Mouse (Mus musculus) leukemia stem cell, adult 10-12 weeks (primary cell): Measurements from ENCODE around the gene Gstt2. TPM values are rescaled to one million over a fixed set of nuclear protein-coding genes. Genes with fewer than 3 reads are reported as not detected.

Experiments used
- polyA plus RNA-seq: library from polyadenylated mRNA; stranded (reverse); fragments of >175 nt; gene quantifications from 2 replicates; pipeline ENCODE4 v1.2.3, GENCODE M21; 2012; ENCODE audit warnings: low replicate concordance

Gene Gstt2
- polyA plus RNA-seq = 3.1 and 4.5 TPM in 2 replicates

DNA sequence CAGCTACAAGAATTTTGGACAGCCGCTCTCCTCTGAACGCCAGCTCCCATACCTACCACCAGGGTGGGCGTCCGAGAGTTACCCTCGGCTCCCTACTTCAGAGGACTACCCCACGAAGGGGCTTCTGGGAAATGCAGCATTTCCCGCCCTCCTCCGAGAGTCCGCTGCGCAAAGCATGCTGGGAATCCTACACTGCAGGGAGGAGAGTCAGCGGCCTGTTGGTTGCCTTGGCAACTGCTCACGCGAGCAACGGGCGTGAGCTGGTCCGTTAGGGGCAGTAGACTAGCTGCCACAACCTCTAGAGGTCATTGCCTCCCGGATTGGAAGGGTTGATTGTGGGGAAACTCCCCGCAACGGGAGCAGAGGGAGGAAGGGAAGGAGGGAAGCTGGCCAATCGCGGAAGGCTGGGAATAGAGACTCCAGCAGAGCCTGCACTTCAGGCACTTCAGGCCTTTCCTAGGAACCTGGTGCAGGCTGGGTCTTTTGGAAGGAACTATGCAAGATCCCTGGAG lies at the start of gene Gstt2:
TSS of gene Gstt2 (minus strand) at position 177 of the 512 bp plus-strand sequence.

DNA sequence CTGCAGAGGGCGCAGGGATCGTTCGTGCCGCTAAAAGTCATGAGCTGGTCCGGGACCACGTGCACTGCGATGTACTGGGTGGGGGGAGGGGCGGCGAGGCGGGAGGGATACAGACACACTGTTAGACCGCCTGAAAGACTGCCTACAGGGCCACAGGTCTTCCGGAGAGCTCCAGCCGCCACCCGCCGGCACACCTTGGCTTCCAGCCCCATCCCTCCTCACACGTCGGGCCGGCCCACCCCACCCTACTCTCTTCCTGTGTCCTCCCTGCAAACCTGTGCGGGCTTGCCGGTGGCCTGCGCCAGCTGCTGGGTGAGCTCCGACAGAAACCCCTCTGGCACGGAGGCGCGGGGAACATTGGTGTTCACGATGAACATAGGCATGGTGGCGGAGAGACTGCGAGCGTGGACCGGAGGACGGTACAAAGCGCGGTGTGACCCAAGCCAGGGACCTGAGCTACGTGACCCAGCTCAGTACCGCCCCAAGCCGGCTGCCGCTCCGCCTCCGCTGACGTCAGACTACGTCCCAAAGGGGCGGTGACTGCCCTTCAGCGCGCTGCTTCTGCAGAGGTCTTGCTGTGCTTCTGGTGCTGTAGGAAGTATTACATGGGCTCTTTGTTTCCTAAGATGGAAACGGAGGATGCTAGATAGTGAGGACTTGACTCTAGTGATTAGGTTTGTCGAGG lies 22.7 kb upstream of the Gstt2 start, which contains the start of gene Mif:
TSS of gene Mif (minus strand) at position 455 of the 685 bp plus-strand sequence.

DNA sequence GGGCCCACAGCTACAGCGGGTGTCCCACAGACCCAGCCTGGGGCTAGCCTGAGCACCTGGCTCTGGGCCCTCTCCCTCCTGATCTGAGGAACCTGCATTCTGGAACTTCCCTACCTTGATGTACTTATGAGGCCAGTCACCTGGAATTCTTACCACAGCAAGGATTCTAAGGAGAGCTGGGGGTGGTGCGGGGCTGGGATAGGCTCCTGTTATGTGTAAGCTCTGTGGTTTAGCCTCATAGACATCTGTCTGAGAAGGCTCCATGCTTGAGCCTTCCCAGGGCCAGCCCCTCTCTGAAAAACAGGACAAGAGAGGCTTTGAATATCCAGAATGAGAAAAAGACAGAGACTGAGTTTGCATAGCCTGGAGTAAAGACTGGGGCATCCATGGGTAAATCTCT lies 14.8 kb downstream of the Gstt2 start, which contains the start of gene Gstt4:
TSS of gene Gstt4 (minus strand) at position 101 of the 400 bp plus-strand sequence.

DNA sequence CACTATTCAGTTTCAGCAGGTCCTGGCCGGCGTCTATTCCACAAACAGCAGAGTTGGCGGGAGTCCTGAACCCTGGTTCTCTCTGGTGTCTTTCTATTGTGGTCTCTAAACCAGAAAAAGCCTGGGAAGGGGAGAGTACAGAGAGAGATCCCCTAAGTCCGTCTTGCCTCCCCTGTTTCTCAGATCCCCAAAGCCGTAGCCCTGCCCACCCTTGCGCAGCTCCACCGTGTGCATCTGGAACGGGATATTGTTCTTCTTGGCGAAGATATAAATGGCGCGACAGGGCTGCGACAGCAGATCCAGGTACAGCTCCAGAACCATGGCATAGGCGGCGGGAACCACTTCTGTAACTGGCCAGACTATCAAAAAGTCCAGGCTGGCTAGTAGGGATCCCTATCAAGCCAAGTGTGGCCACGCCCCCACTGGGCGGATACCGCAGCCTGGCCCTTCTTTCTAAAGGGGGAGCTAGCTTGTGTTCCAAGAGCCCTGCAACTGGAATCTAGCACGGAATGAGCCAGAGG lies 39.0 kb downstream of the Gstt2 start, which contains the start of gene Gstt1:
TSS of gene Gstt1 (minus strand) at position 409 of the 521 bp plus-strand sequence.

Other genes starting within 250 kb of the Gstt2 start
- gene Ggt5, start 248.1 kb downstream of the Gstt2 start, polyA plus RNA-seq = 2.8 and 5.4 TPM in 2 replicates
- 1.5 and 3.0 TPM in 2 replicates for gene Susd2, start 193.4 kb downstream of the Gstt2 start, polyA plus RNA-seq
- gene Cabin1, start 73.1 kb downstream of the Gstt2 start, polyA plus RNA-seq = 92.4 and 95.9 TPM in 2 replicates
- gene Ddt, start 64.0 kb downstream of the Gstt2 start, polyA plus RNA-seq = 6.1 and 31.5 TPM in 2 replicates
- gene Gm20441, start 56.5 kb downstream of the Gstt2 start, polyA plus RNA-seq = not detected in 2 replicates
- gene Gstt3, start 56.0 kb downstream of the Gstt2 start, polyA plus RNA-seq = 0.27 and 0.55 TPM in 2 replicates
- 0.18 and 1.6 TPM in 2 replicates for gene Gstt1, start 38.8 kb downstream of the Gstt2 start, polyA plus RNA-seq
- not detected in 2 replicates for gene Gstt4, start 14.9 kb downstream of the Gstt2 start, polyA plus RNA-seq
- 481 and 626 TPM in 2 replicates for gene Mif, start 22.8 kb upstream of the Gstt2 start, polyA plus RNA-seq
- 98.4 and 350 TPM in 2 replicates for gene Derl3, start 56.0 kb upstream of the Gstt2 start, polyA plus RNA-seq
- 301 and 413 TPM in 2 replicates for gene Smarcb1, start 84.2 kb upstream of the Gstt2 start, polyA plus RNA-seq
- 474 and 1,050 TPM in 2 replicates for gene Chchd10, start 95.7 kb upstream of the Gstt2 start, polyA plus RNA-seq
- 0.56 and 0.94 TPM in 2 replicates for gene Mmp11, start 99.1 kb upstream of the Gstt2 start, polyA plus RNA-seq
- 2.3 and 3.0 TPM in 2 replicates for gene Gm867, start 103.2 kb upstream of the Gstt2 start, polyA plus RNA-seq
- gene Vpreb3, start 105.6 kb upstream of the Gstt2 start, polyA plus RNA-seq = 1.2 and 1.8 TPM in 2 replicates
- gene Gm5134, start 117.1 kb upstream of the Gstt2 start, polyA plus RNA-seq = not detected in 2 replicates
- 2.5 and 8.6 TPM in 2 replicates for gene Zfp280b, start 195.2 kb upstream of the Gstt2 start, polyA plus RNA-seq